Mouse (Mus musculus) liver, embryonic 15.5 days (tissue): ENCODE measurements at regions not wholly inside any gene's neighbourhood (a gene's known extent, or its start where the extent isn't known, plus 50 kb on each side); places are given as distances from the start of the nearest gene placed in this dataset.

Source experiments
- ATAC-seq: fragments of 200-750 bp; cut with Nextera tagmentation; 2 replicates; pipeline ENCODE4 v1.8.0; 2017; ENCODE audit warnings: moderate number of reproducible peaks, mild to moderate bottlenecking, moderate library complexity; ENCODE audit not compliant: insufficient read depth
- H3K27ac ChIP-seq: fragments of 300-500 bp; sonication (generic); replicated peaks from 2 replicates; pipeline ENCODE4 v1.5.1; 2015; ENCODE audit warnings: mild to moderate bottlenecking, inconsistent platforms
- H3K27me3 ChIP-seq: fragments of 300-500 bp; sonication (generic); 2 replicates; pipeline ENCODE4 v1.6.1; 2015; ENCODE audit warnings: mild to moderate bottlenecking, inconsistent platforms
- H3K36me3 ChIP-seq: fragments of 300-500 bp; sonication (generic); replicated peaks from 2 replicates; pipeline ENCODE4 v1.6.1; 2015; ENCODE audit warnings: moderate library complexity, mild to moderate bottlenecking, inconsistent platforms
- H3K4me1 ChIP-seq: fragments of 300-500 bp; sonication (generic); replicated peaks from 2 replicates; pipeline ENCODE4 v1.6.1; 2015; ENCODE audit warnings: inconsistent platforms
- H3K4me2 ChIP-seq: fragments of 300-500 bp; sonication (generic); 2 replicates; pipeline ENCODE4 v1.6.1; 2015; ENCODE audit warnings: moderate library complexity, mild to moderate bottlenecking, inconsistent platforms
- H3K4me3 ChIP-seq: fragments of 300-500 bp; sonication (generic); replicated peaks from 2 replicates; pipeline ENCODE4 v1.5.1; 2015; ENCODE audit warnings: mild to moderate bottlenecking, inconsistent platforms
- H3K9ac ChIP-seq: fragments of 300-500 bp; sonication (generic); 2 replicates; pipeline ENCODE4 v1.6.1; 2015; ENCODE audit warnings: moderate library complexity, mild to moderate bottlenecking, inconsistent platforms
- H3K9me3 ChIP-seq: fragments of 300-500 bp; sonication (generic); replicated peaks from 2 replicates; pipeline ENCODE4 v1.6.1; 2016; ENCODE audit warnings: inconsistent platforms
- WGBS: fragments of 180-500 bp; shearing (Covaris S2); methylation state at CpG from one replicate; pipeline ENCODE4 v1.1.7; 2015; ENCODE audit warnings: mixed read lengths; ENCODE audit not compliant: insufficient replicate concordance; 5-methylcytosine and 5-hydroxymethylcytosine counted together

GRCm38 (mm10) chr5:35162120-35162519 is 56.6 kb upstream of the Lrpap1 start:
- peaks cover 78% of the 10 kb centered on the region for H3K4me1 ChIP-seq
- ATAC-seq, result peak; percentile 58
- peak overlapping the region; percentile 17; the same call in 1 of the 2 replicates for H3K4me3 ChIP-seq
- H3K9me3 ChIP-seq, result no peaks in the 10 kb centered on the region
- no peaks in the 10 kb centered on the region for H3K36me3 ChIP-seq
- peak overlapping the region; percentile 60 for H3K4me2 ChIP-seq
- 68% methylated on average over 3 of the region's 3 CpGs for WGBS
- peak overlapping the region; percentile 19; the same call in 1 of the 2 replicates for H3K9ac ChIP-seq
- H3K27me3 ChIP-seq, result peaks cover 5% of the 10 kb centered on the region; the same call in 1 of the 2 replicates
- peak overlapping the region; percentile 77 for H3K27ac ChIP-seq

GRCm38 (mm10) chr5:35160929-35161815 is 55.6 kb upstream of the Lrpap1 start:
- peaks cover 5% of the 10 kb centered on the region; the same call in 1 of the 2 replicates for H3K27me3 ChIP-seq

GRCm38 (mm10) chr5:35159854-35160253 is 54.3 kb upstream of the Lrpap1 start:
- H3K4me3 ChIP-seq, result peak overlapping the region; percentile 61
- H3K9ac ChIP-seq, result peak overlapping the region; percentile 61
- H3K4me1 ChIP-seq, result peaks cover 63% of the 10 kb centered on the region
- peak overlapping the region; percentile 73 for H3K4me2 ChIP-seq
- WGBS, result 77% methylated on average over 4 of the region's 4 CpGs
- H3K9me3 ChIP-seq, result no peaks in the 10 kb centered on the region
- no peak for ATAC-seq
- peaks cover 5% of the 10 kb centered on the region; the same call in 1 of the 2 replicates for H3K27me3 ChIP-seq
- H3K27ac ChIP-seq, result peak overlapping the region; percentile 97
- no peaks in the 10 kb centered on the region; the same call in 1 of the 2 replicates for H3K36me3 ChIP-seq

More at GRCm38 (mm10) chr5:35160929-35161815, 55.6 kb upstream of the Lrpap1 start:
- 26% methylated on average over 5 of the region's 5 CpGs for WGBS
- Histone ChIP-seq H3K4me2 (peak overlapping the region; percentile 73), H3K9ac (peak overlapping the region; percentile 61), H3K9me3 (no peaks in the 10 kb centered on the region), H3K4me1 (peaks cover 76% of the 10 kb centered on the region), H3K27ac (peak overlapping the region; percentile 97), H3K4me3 (peak overlapping the region; percentile 61), H3K36me3 (no peaks in the 10 kb centered on the region; the same call in 1 of the 2 replicates)
- peak; percentile 94 for ATAC-seq

GRCm38 (mm10) chr5:35159178-35159661 is 53.7 kb upstream of the Lrpap1 start:
- peak overlapping the region; percentile 61 for H3K4me3 ChIP-seq

GRCm38 (mm10) chr5:35158346-35159047 is 52.9 kb upstream of the Lrpap1 start:
- ATAC-seq, result no peak
- H3K27me3 ChIP-seq, result peaks cover 5% of the 10 kb centered on the region; the same call in 1 of the 2 replicates
- no peaks in the 10 kb centered on the region; the same call in 1 of the 2 replicates for H3K36me3 ChIP-seq
- H3K9me3 ChIP-seq, result no peaks in the 10 kb centered on the region
- WGBS, result 42% methylated on average over 8 of the region's 8 CpGs
- peak overlapping the region; percentile 61; the same call in 1 of the 2 replicates for H3K9ac ChIP-seq
- peak overlapping the region; percentile 73 for H3K4me2 ChIP-seq
- peaks cover 60% of the 10 kb centered on the region for H3K4me1 ChIP-seq
- peak overlapping the region; percentile 97 for H3K27ac ChIP-seq
- peak overlapping the region; percentile 61 for H3K4me3 ChIP-seq

More at GRCm38 (mm10) chr5:35159178-35159661, 53.7 kb upstream of the Lrpap1 start:
- Histone ChIP-seq H3K9ac (peak overlapping the region; percentile 61), H3K4me2 (peak overlapping the region; percentile 73), H3K4me1 (peaks cover 60% of the 10 kb centered on the region), H3K27me3 (peaks cover 5% of the 10 kb centered on the region; the same call in 1 of the 2 replicates), H3K36me3 (no peaks in the 10 kb centered on the region; the same call in 1 of the 2 replicates), H3K9me3 (no peaks in the 10 kb centered on the region), H3K27ac (peak overlapping the region; percentile 97)
- ATAC-seq, result no peak
- WGBS, result 64% methylated on average over 9 of the region's 9 CpGs

- Histone ChIP-seq H3K4me1 (peaks cover 49% of the 10 kb centered on the region), H3K27ac (no peak overlapping the region), H3K9me3 (0 out of 2 replicates have a peak, but pooled peaks cover under 1% of the 10 kb centered on the region), H3K36me3 (no peaks in the 10 kb centered on the region; the same call in 1 of the 2 replicates), H3K4me3 (no peak overlapping the region), H3K27me3 (peaks cover 12% of the 10 kb centered on the region; the same call in 1 of the 2 replicates), H3K4me2 (no peak overlapping the region), H3K9ac (no peak overlapping the region)
- ATAC-seq, result no peak
- 55% methylated on average over 7 of the region's 7 CpGs for WGBS
Observed at GRCm38 (mm10) chr5:35156371-35156770, 50.8 kb upstream of the Lrpap1 start.

DNA sequence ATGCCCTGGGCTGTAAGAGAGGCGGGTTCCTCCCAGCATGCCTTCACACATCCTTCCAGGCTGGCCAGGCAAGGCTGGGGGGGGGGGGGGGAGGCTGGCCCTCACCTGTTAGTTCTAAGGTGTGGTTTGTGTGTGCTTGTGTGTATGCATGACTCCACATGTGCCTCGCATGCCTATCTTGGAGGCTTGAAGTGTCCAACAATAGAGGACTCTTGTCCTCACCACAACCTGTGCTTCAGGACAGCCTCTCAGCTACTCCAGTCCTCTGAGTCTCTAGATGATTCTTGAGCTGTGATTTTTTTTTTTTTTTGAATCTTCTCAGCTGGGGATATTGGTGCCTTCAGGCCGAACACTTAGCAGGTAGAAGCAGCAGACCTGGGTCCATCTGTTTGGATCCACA is 50.2 kb upstream of the Lrpap1 start:
- Histone ChIP-seq H3K4me2 (no peak overlapping the region), H3K4me1 (peaks cover 43% of the 10 kb centered on the region), H3K36me3 (no peaks in the 10 kb centered on the region; the same call in 1 of the 2 replicates), H3K9me3 (0 out of 2 replicates have a peak, but pooled peaks cover 5% of the 10 kb centered on the region), H3K4me3 (no peak overlapping the region), H3K27me3 (peaks cover 12% of the 10 kb centered on the region; the same call in 1 of the 2 replicates), H3K27ac (no peak overlapping the region), H3K9ac (no peak overlapping the region)
- ATAC-seq, result no peak
- WGBS, result 69% methylated on average over 3 of the region's 3 CpGs
